Mouse (Mus musculus) lung, adult 2 months (tissue): ENCODE measurements around the gene Gmppa.

Source experiments
- CTCF ChIP-seq: fragments of 200-500 bp; IDR thresholded peaks from 2 replicates; pipeline ENCODE4 v1.5.1; 2011; ENCODE audit warnings: mild to moderate bottlenecking, low read length, control low read depth; ENCODE audit not compliant: insufficient read depth
- POLR2A ChIP-seq: fragments of 200-500 bp; IDR thresholded peaks from 2 replicates; pipeline ENCODE4 v1.6.1; 2011; ENCODE audit warnings: low read depth, mild to moderate bottlenecking, control low read depth, low read length, borderline replicate concordance; ENCODE audit errors: extremely low read depth

DNA sequence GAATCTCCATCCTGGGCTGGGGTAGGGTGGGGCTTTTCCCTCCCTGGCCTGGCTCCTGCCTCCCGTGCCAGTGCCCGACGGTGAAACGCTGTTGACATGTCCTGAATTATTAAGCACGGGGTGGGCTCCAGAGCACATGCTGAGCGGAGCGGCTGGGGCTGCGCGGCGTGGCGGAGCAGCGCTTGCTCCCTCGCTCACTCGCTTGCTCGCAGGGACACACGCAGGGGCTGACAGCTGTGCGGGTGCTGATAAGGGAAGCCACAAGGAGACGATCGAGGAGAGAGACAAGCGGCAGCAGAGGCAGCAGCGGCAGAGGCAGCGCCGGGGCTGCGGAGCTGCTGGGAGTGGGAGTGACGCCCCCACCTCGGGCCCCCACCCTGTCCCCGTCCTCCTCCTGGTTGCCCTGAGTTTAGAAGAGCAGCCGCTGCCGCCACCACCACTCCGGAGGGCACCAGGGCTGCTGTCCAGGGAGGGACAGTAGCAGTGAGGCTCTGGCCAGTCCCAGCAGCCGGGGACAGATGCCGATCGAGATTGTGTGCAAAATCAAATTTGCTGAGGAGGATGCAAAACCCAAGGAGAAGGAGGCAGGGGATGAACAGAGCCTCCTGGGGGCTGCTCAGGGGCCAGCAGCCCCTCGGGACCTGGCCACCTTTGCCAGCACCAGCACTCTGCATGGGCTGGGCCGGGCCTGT lies 14.7 kb downstream of the Gmppa start, which contains the start of gene Asic4:
- TF ChIP-seq POLR2A, result no peak
- no peak for TF ChIP-seq CTCF
